Mouse (Mus musculus) small intestine, adult 2 months (tissue): ENCODE results near the gene Ptgfrn. TPM values are rescaled to one million over a fixed set of nuclear protein-coding genes. Genes with fewer than 3 reads are reported as not detected.

Source experiments
- H3K27ac ChIP-seq: fragments of 200-500 bp; 2 replicates; pipeline ENCODE4 v1.5.1; 2012; ENCODE audit warnings: low read depth, low read length, control low read depth, inconsistent platforms; ENCODE audit not compliant: insufficient read depth
- H3K27me3 ChIP-seq: fragments of 200-500 bp; 2 replicates; pipeline ENCODE4 v1.6.1; 2012; ENCODE audit warnings: mild to moderate bottlenecking, moderate library complexity, low read length, inconsistent platforms; ENCODE audit not compliant: control insufficient read depth, insufficient read depth
- H3K36me3 ChIP-seq: fragments of 200-500 bp; 2 replicates; pipeline ENCODE4 v1.6.1; 2012; ENCODE audit warnings: mild to moderate bottlenecking, low read length, control low read depth, inconsistent platforms; ENCODE audit not compliant: control insufficient read depth, insufficient read depth
- H3K4me1 ChIP-seq: fragments of 200-500 bp; 2 replicates; pipeline ENCODE4 v1.6.1; 2012; ENCODE audit warnings: low read length, inconsistent platforms, mixed read lengths; ENCODE audit not compliant: control insufficient read depth, insufficient read depth, insufficient read length
- H3K4me3 ChIP-seq: fragments of 200-500 bp; 2 replicates; pipeline ENCODE4 v1.5.1; 2012; ENCODE audit warnings: low read depth, mild to moderate bottlenecking, control low read depth, inconsistent platforms, low read length, moderate library complexity
- CTCF ChIP-seq: fragments of 200-500 bp; IDR thresholded peaks from 2 replicates; pipeline ENCODE4 v1.5.1; 2012; ENCODE audit warnings: low read depth, mild to moderate bottlenecking, control low read depth, inconsistent platforms, low read length, moderate library complexity, mixed read lengths; ENCODE audit not compliant: insufficient replicate concordance, insufficient read length; ENCODE audit errors: extremely low read depth
- POLR2A ChIP-seq: fragments of 200-500 bp; IDR thresholded peaks from 2 replicates; pipeline ENCODE4 v1.6.1; 2012; ENCODE audit warnings: low read depth, mild to moderate bottlenecking, control low read depth, inconsistent platforms, low read length, moderate library complexity
- WGBS: fragments of 180-500 bp; shearing (Covaris S2); methylation state at CpG from one replicate; pipeline ENCODE4 v1.1.7; 2018; 5-methylcytosine and 5-hydroxymethylcytosine counted together
- polyA plus RNA-seq: library from polyadenylated mRNA; depleted of rRNA; stranded (reverse); fragments of >200 nt; gene quantifications from 2 replicates; pipeline ENCODE4 v1.2.3, GENCODE M21; 2012

The Ptgfrn gene
- polyA plus RNA-seq, 1 experiment, result 26.2 TPM

GRCm38 (mm10) chr3:101108282-101108681, 1.8 kb downstream of the Ptgfrn start:
- Histone ChIP-seq H3K4me1 (peaks cover 29% of the 10 kb centered on the region), H3K27me3 (no peaks in the 10 kb centered on the region), H3K36me3 (no peaks in the 10 kb centered on the region), H3K4me3 (no peak overlapping the region), H3K27ac (no peak overlapping the region)
- WGBS, result 66% methylated on average over 3 of the region's 3 CpGs
- TF ChIP-seq POLR2A, result no peak
- TF ChIP-seq CTCF, result no peak

GRCm38 (mm10) chr3:101106326-101106725, 3.8 kb downstream of the Ptgfrn start:
- H3K4me1 ChIP-seq, result peaks cover 18% of the 10 kb centered on the region
- H3K4me3 ChIP-seq, result no peak overlapping the region
- no peaks in the 10 kb centered on the region for H3K36me3 ChIP-seq
- H3K27me3 ChIP-seq, result no peaks in the 10 kb centered on the region
- no peak for TF ChIP-seq CTCF
- no peak for TF ChIP-seq POLR2A
- WGBS, result 83% methylated on average over 3 of the region's 3 CpGs
- no peak overlapping the region for H3K27ac ChIP-seq

- H3K27me3 ChIP-seq, result no peaks in the 10 kb centered on the region
- TF ChIP-seq POLR2A, result no peak
- no peak for TF ChIP-seq CTCF
- peaks cover 15% of the 10 kb centered on the region for H3K4me1 ChIP-seq
- H3K4me3 ChIP-seq, result no peak overlapping the region
- no peaks in the 10 kb centered on the region for H3K36me3 ChIP-seq
- WGBS, result 83% methylated on average over 11 of the region's 11 CpGs
- no peak overlapping the region for H3K27ac ChIP-seq
These were observed 4.6 kb downstream of the Ptgfrn start for GRCm38 (mm10) chr3:101105486-101105885.

- Histone ChIP-seq H3K4me1 (peaks cover 14% of the 10 kb centered on the region), H3K27ac (no peak overlapping the region), H3K36me3 (no peaks in the 10 kb centered on the region), H3K4me3 (no peak overlapping the region), H3K27me3 (no peaks in the 10 kb centered on the region)
- TF ChIP-seq POLR2A (no peak), CTCF (no peak)
- WGBS, result 90% methylated on average over 9 of the region's 9 CpGs
These were observed 5.2 kb downstream of the Ptgfrn start for GRCm38 (mm10) chr3:101104883-101105282.

- WGBS, result 77% methylated on average over 9 of the region's 9 CpGs
- no peak for TF ChIP-seq POLR2A
- H3K4me3 ChIP-seq, result no peak overlapping the region
- H3K27me3 ChIP-seq, result no peaks in the 10 kb centered on the region
- no peaks in the 10 kb centered on the region for H3K36me3 ChIP-seq
- H3K27ac ChIP-seq, result no peak overlapping the region
- H3K4me1 ChIP-seq, result peaks cover 11% of the 10 kb centered on the region
These were observed 6.3 kb downstream of the Ptgfrn start for GRCm38 (mm10) chr3:101103770-101104169.

GRCm38 (mm10) chr3:101102106-101102505, 8.0 kb downstream of the Ptgfrn start:
- 92% methylated on average over 7 of the region's 7 CpGs for WGBS
- peaks cover 6% of the 10 kb centered on the region for H3K4me1 ChIP-seq
- TF ChIP-seq POLR2A, result no peak
- TF ChIP-seq CTCF, result no peak
- H3K27me3 ChIP-seq, result no peaks in the 10 kb centered on the region
- H3K4me3 ChIP-seq, result no peak overlapping the region
- no peaks in the 10 kb centered on the region for H3K36me3 ChIP-seq
- no peak overlapping the region for H3K27ac ChIP-seq

- Histone ChIP-seq H3K27me3 (no peaks in the 10 kb centered on the region), H3K27ac (no peak overlapping the region), H3K4me1 (peaks cover 8% of the 10 kb centered on the region), H3K36me3 (no peaks in the 10 kb centered on the region), H3K4me3 (no peak overlapping the region)
- 82% methylated on average over 7 of the region's 7 CpGs for WGBS
- TF ChIP-seq CTCF (no peak), POLR2A (no peak)
These were observed 8.9 kb downstream of the Ptgfrn start for GRCm38 (mm10) chr3:101101184-101101583.

GRCm38 (mm10) chr3:101099701-101100357, 10.2 kb downstream of the Ptgfrn start:
- Histone ChIP-seq H3K4me3 (no peak overlapping the region), H3K27me3 (no peaks in the 10 kb centered on the region), H3K27ac (no peak overlapping the region), H3K36me3 (no peaks in the 10 kb centered on the region), H3K4me1 (peaks cover 8% of the 10 kb centered on the region)
- 71% methylated on average over 9 of the region's 9 CpGs for WGBS
- TF ChIP-seq CTCF, result no peak
- TF ChIP-seq POLR2A, result no peak
